In the genomic region with DNA sequence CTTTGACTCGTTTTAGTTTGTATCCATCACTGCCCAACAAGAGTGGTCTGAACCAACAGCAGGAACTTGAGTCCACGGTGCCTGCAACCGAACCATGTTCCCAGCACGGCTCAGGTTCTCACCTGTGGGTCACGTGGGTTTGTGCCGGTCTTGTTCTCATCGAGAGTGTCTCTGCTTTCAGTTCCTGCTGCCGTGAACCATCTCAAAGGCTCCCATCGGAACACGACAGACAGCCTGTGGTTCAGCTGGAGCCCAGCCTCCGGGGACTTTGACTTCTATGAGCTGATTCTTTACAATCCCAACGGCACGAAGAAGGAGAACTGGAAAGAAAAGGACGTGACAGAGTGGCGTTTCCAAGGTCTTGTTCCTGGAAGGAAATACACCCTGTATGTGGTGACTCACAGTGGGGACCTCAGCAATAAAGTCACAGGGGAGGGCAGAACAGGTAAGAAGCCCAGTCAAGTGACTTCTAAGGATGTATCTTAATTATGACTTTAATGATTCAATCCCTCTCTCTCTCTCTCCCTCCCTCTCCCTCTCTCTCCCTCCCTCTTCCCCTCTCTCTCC, we compare ENCODE assay signal across 22 mouse cellular contexts.
DNase-seq lines count a peak whose midpoint lies in the region; ATAC-seq and TF ChIP-seq lines count a peak whose summit lies in the region.
"Had no signal": no experiment of that assay in that cellular context is flagged by ENCODE, and none has a peak within 500 bp of the region (broad histone marks: within the 10 kb centered on the region; RNA-seq: fewer than 3 reads in every experiment).

No protein-coding gene starts in this region.

- ATAC-seq in heart, embryonic 12.5 days (ENCODE audit: insufficient number of reproducible peaks, low FRiP score) = no peak
- peak; percentile 92 for ATAC-seq in intestine, embryonic 15.5 days
- peak; percentile 89 for ATAC-seq in intestine, postnatal 0 days
- ATAC-seq in neural tube, embryonic 15.5 days (ENCODE audit: low FRiP score) = no peak
- ATAC-seq: forebrain, embryonic 13.5 days; forebrain, embryonic 15.5 days; forebrain, postnatal 0 days; Patski had no signal

- no peak overlapping the region for H3K4me3 ChIP-seq in heart, embryonic 12.5 days
- no peak overlapping the region for H3K4me3 ChIP-seq in intestine, embryonic 15.5 days (replicated peaks)
- H3K4me3 ChIP-seq in intestine, postnatal 0 days (ENCODE audit: low read depth, low read length) = no peak overlapping the region
- H3K4me3 ChIP-seq in neural tube, embryonic 15.5 days (replicated peaks) = no peak overlapping the region
- H3K4me3 ChIP-seq: embryonic facial prominence, embryonic 10.5 days; embryonic facial prominence, embryonic 12.5 days; forebrain, embryonic 13.5 days; forebrain, embryonic 15.5 days had no signal

- no peak overlapping the region for H3K9ac ChIP-seq in heart, embryonic 12.5 days
- H3K9ac ChIP-seq in intestine, embryonic 15.5 days = no peak overlapping the region
- H3K9ac ChIP-seq in intestine, postnatal 0 days (ENCODE audit: low read depth, low read length) = no peak overlapping the region
- H3K9ac ChIP-seq in neural tube, embryonic 15.5 days (replicated peaks) = no peak overlapping the region
- H3K9ac ChIP-seq: embryonic facial prominence, embryonic 12.5 days; forebrain, embryonic 13.5 days; forebrain, embryonic 15.5 days; forebrain, postnatal 0 days had no signal

- H3K4me2 ChIP-seq in heart, embryonic 12.5 days = no peak overlapping the region
- H3K4me2 ChIP-seq in intestine, embryonic 15.5 days (replicated peaks) = no peak overlapping the region
- peak overlapping the region; percentile 41 for H3K4me2 ChIP-seq in intestine, postnatal 0 days (replicated peaks; ENCODE audit: low read depth)
- no peak overlapping the region for H3K4me2 ChIP-seq in neural tube, embryonic 15.5 days
- H3K4me2 ChIP-seq: embryonic facial prominence, embryonic 12.5 days; forebrain, embryonic 13.5 days; forebrain, embryonic 15.5 days had no signal

- H3K9me3 ChIP-seq in heart, embryonic 12.5 days (replicated peaks) = no peaks in the 10 kb centered on the region
- H3K9me3 ChIP-seq in intestine, embryonic 15.5 days = no peaks in the 10 kb centered on the region
- no peaks in the 10 kb centered on the region for H3K9me3 ChIP-seq in intestine, postnatal 0 days (ENCODE audit: control insufficient read depth)
- no peaks in the 10 kb centered on the region for H3K9me3 ChIP-seq in neural tube, embryonic 15.5 days (replicated peaks)
- H3K9me3 ChIP-seq: embryonic facial prominence, embryonic 10.5 days; embryonic facial prominence, embryonic 12.5 days; forebrain, embryonic 13.5 days; forebrain, embryonic 15.5 days had no signal

- no peak overlapping the region for H3K27ac ChIP-seq in heart, embryonic 12.5 days (ENCODE audit: poor library complexity, severe bottlenecking)
- H3K27ac ChIP-seq in intestine, embryonic 15.5 days = no peak overlapping the region
- 0 out of 2 replicates have a peak overlapping the region, but pooled peaks have one; percentile 21 for H3K27ac ChIP-seq in intestine, postnatal 0 days (ENCODE audit: low read depth, low read length)
- no peak overlapping the region for H3K27ac ChIP-seq in neural tube, embryonic 15.5 days (replicated peaks)
- H3K27ac ChIP-seq: embryonic facial prominence, embryonic 10.5 days; embryonic facial prominence, embryonic 12.5 days; forebrain, embryonic 13.5 days; forebrain, embryonic 15.5 days had no signal

- peak; percentile 53 for DNase-seq in heart, adult 11 months
- DNase-seq in cerebellum, postnatal 14 days = no peak
- no peak for DNase-seq in lung, postnatal 36 days
- DNase-seq: adrenal gland, adult 2 months; adrenal gland, postnatal 10 days; adrenal gland, postnatal 25 days; cerebellum, adult 11 months; cerebellum, adult 18-20 months; cerebellum, adult 8-10 months; cerebellum, adult 9-11 months; cerebellum, postnatal 25 days; forebrain, postnatal 0 days had no signal

- peaks cover 30% of the 10 kb centered on the region for H3K36me3 ChIP-seq in heart, embryonic 12.5 days
- no peaks in the 10 kb centered on the region for H3K36me3 ChIP-seq in intestine, embryonic 15.5 days
- no peaks in the 10 kb centered on the region for H3K36me3 ChIP-seq in intestine, postnatal 0 days (ENCODE audit: control insufficient read depth, insufficient read depth)
- H3K36me3 ChIP-seq in neural tube, embryonic 15.5 days = no peaks in the 10 kb centered on the region
- H3K36me3 ChIP-seq: embryonic facial prominence, embryonic 10.5 days; embryonic facial prominence, embryonic 12.5 days; forebrain, embryonic 15.5 days; G1E had no signal

- no peaks in the 10 kb centered on the region for H3K27me3 ChIP-seq in heart, embryonic 12.5 days (replicated peaks)
- H3K27me3 ChIP-seq in intestine, embryonic 15.5 days (replicated peaks) = no peaks in the 10 kb centered on the region
- no peaks in the 10 kb centered on the region for H3K27me3 ChIP-seq in intestine, postnatal 0 days (replicated peaks; ENCODE audit: control insufficient read depth, insufficient read depth, low read length)
- H3K27me3 ChIP-seq in neural tube, embryonic 15.5 days (replicated peaks) = no peaks in the 10 kb centered on the region
- H3K27me3 ChIP-seq: embryonic facial prominence, embryonic 12.5 days; forebrain, embryonic 13.5 days; forebrain, embryonic 15.5 days had no signal

- 83% methylated on average over 15 of the region's 15 CpGs for WGBS in heart, embryonic 12.5 days
- WGBS in intestine, embryonic 15.5 days = 74% methylated on average over 15 of the region's 15 CpGs
- WGBS in intestine, postnatal 0 days = 52% methylated on average over 15 of the region's 15 CpGs
- 86% methylated on average over 15 of the region's 15 CpGs for WGBS in neural tube, embryonic 15.5 days

- TF ChIP-seq CTCF in intestine, postnatal 0 days (IDR thresholded peaks at IDR 0.05; ENCODE audit: low read depth) = no peak

- H3K4me1 ChIP-seq in heart, embryonic 12.5 days (replicated peaks) = no peaks in the 10 kb centered on the region
- no peaks in the 10 kb centered on the region for H3K4me1 ChIP-seq in intestine, embryonic 15.5 days (replicated peaks)
- no peaks in the 10 kb centered on the region for H3K4me1 ChIP-seq in intestine, postnatal 0 days (replicated peaks; ENCODE audit: control insufficient read depth, insufficient read depth, low read length)
- H3K4me1 ChIP-seq in neural tube, embryonic 15.5 days = no peaks in the 10 kb centered on the region; the same call in 1 of the 2 replicates
- H3K4me1 ChIP-seq: embryonic facial prominence, embryonic 12.5 days; forebrain, embryonic 13.5 days; forebrain, embryonic 15.5 days had no signal

Comparison
In these comparisons a context has a peak if more than half of its experiments do, and no peak if none do; other contexts are left out.
1. ATAC-seq: peak in intestine, embryonic 15.5 days (single experiment) and intestine, postnatal 0 days (single experiment); none in heart, embryonic 12.5 days (single experiment) and neural tube, embryonic 15.5 days (single experiment).